Mouse (Mus musculus) forebrain, embryonic 12.5 days (tissue): ENCODE results near the gene Galk1. TPM values are rescaled to one million over a fixed set of nuclear protein-coding genes. Genes with fewer than 3 reads are reported as not detected.
"Not testable (repeated sequence)": the region's sequence is repeated elsewhere in the genome, so short reads cannot be mapped to it uniquely, and the experiment has no call there.

Experiments used
- ATAC-seq: fragments of 200-750 bp; cut with Nextera tagmentation; 2 replicates; pipeline ENCODE4 v1.8.0; 2017; ENCODE audit warnings: moderate TSS enrichment; ENCODE audit not compliant: low FRiP score
- H3K27ac ChIP-seq: fragments of 300-500 bp; sonication (generic); 2 replicates; pipeline ENCODE4 v1.5.1; 2016; ENCODE audit warnings: mild to moderate bottlenecking
- H3K27me3 ChIP-seq: fragments of 300-500 bp; sonication (generic); 2 replicates; pipeline ENCODE4 v1.6.1; 2016; ENCODE audit warnings: mild to moderate bottlenecking
- H3K36me3 ChIP-seq: fragments of 300-500 bp; sonication (generic); replicated peaks from 2 replicates; pipeline ENCODE4 v1.6.1; 2016; ENCODE audit warnings: mild to moderate bottlenecking
- H3K4me1 ChIP-seq: fragments of 300-500 bp; sonication (generic); 2 replicates; pipeline ENCODE4 v1.6.1; 2016
- H3K4me2 ChIP-seq: fragments of 300-500 bp; sonication (generic); 2 replicates; pipeline ENCODE4 v1.6.1; 2016; ENCODE audit warnings: mild to moderate bottlenecking, moderate library complexity
- H3K4me3 ChIP-seq: fragments of 300-500 bp; sonication (generic); replicated peaks from 2 replicates; pipeline ENCODE4 v1.5.1; 2016; ENCODE audit warnings: mild to moderate bottlenecking
- H3K9ac ChIP-seq: fragments of 300-500 bp; sonication (generic); 2 replicates; pipeline ENCODE4 v1.6.1; 2016; ENCODE audit warnings: mild to moderate bottlenecking
- H3K9me3 ChIP-seq: fragments of 300-500 bp; sonication (generic); 2 replicates; pipeline ENCODE4 v1.6.1; 2016
- WGBS: fragments of 180-500 bp; shearing (Covaris S2); methylation state at CpG from one replicate; pipeline ENCODE4 v1.1.7; 2016; 5-methylcytosine and 5-hydroxymethylcytosine counted together
- polyA plus RNA-seq: library from polyadenylated mRNA; unstranded; fragments of >200 nt; fragmentation: Nextera tagmentation; extraction: Ambion mirVana; gene quantifications from 2 replicates; pipeline ENCODE4 v1.2.1, GENCODE M21; 2016

Galk1 gene
- polyA plus RNA-seq, 1 experiment from 2014 or later = 107 TPM

DNA sequence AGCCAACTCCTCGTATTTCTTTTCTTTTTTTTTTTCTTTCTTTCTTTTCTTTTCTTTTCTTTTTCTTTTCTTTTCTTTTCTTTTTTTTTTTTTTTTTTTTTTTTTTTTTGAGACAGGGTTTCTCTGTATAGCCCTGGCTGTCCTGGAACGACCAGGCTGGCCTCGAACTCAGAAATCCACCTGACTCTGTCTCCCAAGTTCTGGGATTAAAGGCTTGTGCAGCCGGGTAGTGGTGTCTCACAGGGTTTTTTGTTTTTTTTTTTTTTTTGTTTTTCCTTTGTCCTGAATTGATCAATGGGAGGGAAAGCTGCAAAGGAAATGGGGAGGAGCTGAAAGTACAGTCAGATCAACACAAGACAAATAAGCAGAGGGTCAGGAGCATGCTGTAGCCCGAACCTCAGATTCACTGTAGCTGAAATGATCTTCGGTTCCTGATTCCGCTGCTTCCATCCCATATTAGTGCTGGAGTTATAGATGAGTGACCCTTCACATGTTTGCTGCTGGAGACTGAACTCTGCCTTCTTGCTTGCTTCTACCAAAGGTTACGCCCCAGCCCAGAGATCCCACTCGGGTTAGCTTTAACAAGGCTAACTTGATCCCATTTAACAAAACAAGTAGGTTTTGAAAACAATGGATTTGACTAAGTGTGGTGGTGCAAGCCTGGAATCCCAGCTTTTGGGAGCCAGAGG lies 15.8 kb upstream of the Galk1 start:
- H3K9ac ChIP-seq = no peak overlapping the region
- no peak overlapping the region for H3K4me2 ChIP-seq
- H3K27ac ChIP-seq = no peak overlapping the region
- H3K4me3 ChIP-seq = no peak overlapping the region
- WGBS = 79% methylated on average over 9 of the region's 9 CpGs
- H3K36me3 ChIP-seq = peaks cover under 1% of the 10 kb centered on the region; the same call in 1 of the 2 replicates
- H3K4me1 ChIP-seq = peaks cover 25% of the 10 kb centered on the region
- H3K27me3 ChIP-seq = no peaks in the 10 kb centered on the region
- H3K9me3 ChIP-seq = no peaks in the 10 kb centered on the region
- ATAC-seq = no peak

GRCm38 (mm10) chr11:116027756-116028155 lies 15.2 kb upstream of the Galk1 start, which contains the start of gene H3f3b:
Gene H3f3b (minus strand): TSS chr11:116027962.
- Histone ChIP-seq H3K27ac (no peak within 1 kb of the TSS), H3K36me3 (no peaks in the 10 kb centered on the region), H3K9me3 (no peaks in the 10 kb centered on the region), H3K4me2 (no peak within 1 kb of the TSS), H3K4me3 (no peak within 1 kb of the TSS), H3K9ac (no peak within 1 kb of the TSS), H3K4me1 (peaks cover 19% of the 10 kb centered on the region), H3K27me3 (no peaks in the 10 kb centered on the region)
- no peak for ATAC-seq
- WGBS = 81% methylated on average over 4 of the region's 4 CpGs

DNA sequence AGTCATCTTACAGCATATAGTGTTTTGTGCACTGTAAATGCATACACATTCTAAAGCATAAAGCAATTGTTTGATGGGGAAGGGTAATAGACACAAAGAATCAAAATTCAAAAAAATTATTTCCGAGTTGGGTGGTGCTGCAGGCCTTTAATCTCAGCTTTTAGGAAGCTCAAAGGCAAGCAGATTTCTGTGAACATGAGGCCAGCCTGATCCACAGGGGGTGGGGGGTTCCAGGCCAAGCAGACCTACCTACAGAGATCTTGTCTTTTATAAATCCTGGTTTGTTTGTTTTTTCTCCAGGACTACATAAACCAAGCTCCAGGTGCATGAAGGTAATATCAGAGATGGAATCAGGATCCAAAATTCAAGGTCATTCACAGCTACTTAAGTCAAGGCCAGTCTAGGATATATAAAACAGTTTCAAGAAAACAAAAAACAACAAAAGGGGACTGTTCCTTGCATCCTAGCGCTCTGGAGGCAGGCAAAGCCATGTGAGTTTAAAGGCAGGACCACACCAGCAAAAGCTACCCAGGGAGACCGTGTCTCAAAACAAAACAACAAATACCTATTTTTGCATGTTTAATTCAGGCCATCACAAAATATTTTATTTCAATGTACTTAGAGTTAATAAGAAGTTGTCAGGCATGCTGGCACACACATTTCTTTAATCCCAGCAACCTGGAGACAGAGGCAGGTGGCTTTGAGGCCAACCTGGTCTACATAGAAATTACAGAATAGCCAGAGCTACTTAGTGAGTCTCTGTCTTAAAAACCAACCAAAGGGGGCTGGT lies 12.7 kb upstream of the Galk1 start:
- peaks cover 17% of the 10 kb centered on the region; the same call in 1 of the 2 replicates for H3K36me3 ChIP-seq
- no peak overlapping the region for H3K9ac ChIP-seq
- no peak overlapping the region; the same call in 1 of the 2 replicates for H3K27ac ChIP-seq
- no peak overlapping the region for H3K4me2 ChIP-seq
- no peaks in the 10 kb centered on the region for H3K27me3 ChIP-seq
- no peak for ATAC-seq
- H3K4me1 ChIP-seq = peaks cover 13% of the 10 kb centered on the region
- 91% methylated on average over 3 of the region's 3 CpGs for WGBS
- no peak overlapping the region for H3K4me3 ChIP-seq
- no peaks in the 10 kb centered on the region for H3K9me3 ChIP-seq

- peak overlapping the region; percentile 99 for H3K27ac ChIP-seq
- H3K9me3 ChIP-seq = no peaks in the 10 kb centered on the region
- peaks cover 13% of the 10 kb centered on the region for H3K4me1 ChIP-seq
- peaks cover 18% of the 10 kb centered on the region; the same call in 1 of the 2 replicates for H3K36me3 ChIP-seq
- peak; percentile 95 for ATAC-seq
- peak overlapping the region; percentile 97 for H3K9ac ChIP-seq
- peak overlapping the region; percentile 98 for H3K4me3 ChIP-seq
- H3K4me2 ChIP-seq = peak overlapping the region; percentile 58
- under 1% methylated on average over 37 of the region's 37 CpGs for WGBS
- no peaks in the 10 kb centered on the region for H3K27me3 ChIP-seq
Measured at GRCm38 (mm10) chr11:116024356-116024808, 11.9 kb upstream of the Galk1 start.

DNA sequence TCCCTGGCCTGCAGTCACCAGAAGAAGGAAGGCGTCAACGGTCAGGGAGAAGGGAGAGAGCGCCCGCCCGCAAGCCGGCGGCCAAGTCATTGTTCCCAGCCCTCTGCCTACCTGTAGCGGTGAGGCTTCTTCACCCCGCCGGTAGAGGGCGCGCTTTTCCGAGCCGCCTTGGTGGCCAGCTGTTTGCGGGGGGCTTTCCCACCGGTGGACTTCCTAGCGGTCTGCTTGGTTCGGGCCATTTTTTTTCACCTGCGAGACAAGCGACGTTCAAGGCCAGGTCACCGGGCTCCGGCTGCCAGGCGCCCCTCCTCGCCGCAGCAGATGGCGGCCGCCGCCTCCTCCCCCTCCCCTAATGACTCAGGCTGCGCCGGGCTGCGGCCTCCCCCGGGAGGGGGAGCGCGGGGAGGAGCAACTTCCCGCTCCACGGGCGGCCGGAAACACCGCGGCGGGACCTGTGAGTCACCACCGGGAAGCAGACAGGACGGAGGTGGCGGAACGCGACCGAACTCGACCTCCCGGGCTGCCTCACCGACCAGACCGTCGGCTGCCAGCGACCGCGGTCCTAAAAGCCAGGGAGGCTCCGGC lies 11.3 kb upstream of the Galk1 start:
- Histone ChIP-seq H3K4me2 (peak overlapping the region; percentile 58), H3K36me3 (peaks cover 18% of the 10 kb centered on the region; the same call in 1 of the 2 replicates), H3K4me3 (peak overlapping the region; percentile 98), H3K4me1 (peaks cover 13% of the 10 kb centered on the region), H3K27ac (peak overlapping the region; percentile 99), H3K27me3 (no peaks in the 10 kb centered on the region), H3K9ac (peak overlapping the region; percentile 97), H3K9me3 (no peaks in the 10 kb centered on the region)
- ATAC-seq = peak; percentile 62
- under 1% methylated on average over 47 of the region's 57 CpGs for WGBS

- Histone ChIP-seq H3K27ac (peak overlapping the region; percentile 99), H3K4me2 (peak overlapping the region; percentile 58), H3K4me3 (peak overlapping the region; percentile 98), H3K4me1 (peaks cover 13% of the 10 kb centered on the region), H3K36me3 (peaks cover 18% of the 10 kb centered on the region; the same call in 1 of the 2 replicates), H3K9ac (peak overlapping the region; percentile 97)
- WGBS = 6% methylated on average over 18 of the region's 18 CpGs
- H3K27me3 ChIP-seq, ATAC-seq, H3K9me3 ChIP-seq: not testable (repeated sequence)
Measured at GRCm38 (mm10) chr11:116023074-116023770, 10.7 kb upstream of the Galk1 start.

DNA sequence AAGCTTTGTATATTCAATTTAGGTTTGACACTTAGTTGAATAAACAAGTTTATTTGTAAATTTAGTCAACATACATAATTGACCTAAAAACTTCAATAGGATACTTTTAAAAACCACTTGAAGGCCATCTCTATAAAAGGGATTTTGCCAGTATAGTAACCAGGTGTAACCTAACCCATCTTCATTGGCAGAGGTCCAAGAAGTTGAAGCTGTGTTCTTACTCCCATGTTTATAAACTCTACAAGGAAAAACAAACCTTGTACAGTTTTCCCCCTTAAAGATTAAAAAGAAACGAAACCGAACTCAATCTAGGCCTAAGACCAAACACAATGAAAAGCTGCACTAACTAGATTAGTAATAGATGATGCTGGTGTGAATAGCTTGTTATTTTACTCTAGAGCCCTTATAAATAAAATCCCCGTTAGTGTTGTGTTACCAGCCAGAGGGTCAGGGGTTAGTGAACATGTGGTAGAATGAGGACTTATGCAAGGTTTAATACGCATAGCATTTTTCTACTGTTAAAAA lies 9.8 kb upstream of the Galk1 start:
- ATAC-seq = no peak
- WGBS = 75% methylated on average over 4 of the region's 4 CpGs
- Histone ChIP-seq H3K4me2 (peak overlapping the region; percentile 58), H3K9ac (peak overlapping the region; percentile 22; the same call in 1 of the 2 replicates), H3K27ac (no peak overlapping the region), H3K4me3 (peak overlapping the region; percentile 98), H3K4me1 (peaks cover 13% of the 10 kb centered on the region), H3K36me3 (peaks cover 18% of the 10 kb centered on the region; the same call in 1 of the 2 replicates), H3K9me3 (no peaks in the 10 kb centered on the region), H3K27me3 (no peaks in the 10 kb centered on the region)

GRCm38 (mm10) chr11:116021328-116022220 lies 9.1 kb upstream of the Galk1 start:
- Histone ChIP-seq H3K4me1 (peaks cover 13% of the 10 kb centered on the region), H3K9ac (no peak overlapping the region), H3K27me3 (no peaks in the 10 kb centered on the region), H3K4me3 (0 out of 2 replicates have a peak overlapping the region, but pooled peaks have one; percentile 98), H3K9me3 (no peaks in the 10 kb centered on the region), H3K27ac (no peak overlapping the region), H3K36me3 (peaks cover 18% of the 10 kb centered on the region; the same call in 1 of the 2 replicates), H3K4me2 (peak overlapping the region; percentile 58)
- 77% methylated on average over 6 of the region's 6 CpGs for WGBS
- ATAC-seq = no peak

- Histone ChIP-seq H3K9me3 (no peaks in the 10 kb centered on the region), H3K4me3 (no peak overlapping the region), H3K9ac (no peak overlapping the region), H3K27ac (no peak overlapping the region), H3K4me2 (no peak overlapping the region), H3K4me1 (peaks cover 13% of the 10 kb centered on the region), H3K36me3 (peaks cover 18% of the 10 kb centered on the region; the same call in 1 of the 2 replicates), H3K27me3 (no peaks in the 10 kb centered on the region)
- no peak for ATAC-seq
- WGBS = 58% methylated on average over 1 of the region's 1 CpGs
Measured at GRCm38 (mm10) chr11:116020519-116020922, 8.0 kb upstream of the Galk1 start.

- no peak overlapping the region for H3K27ac ChIP-seq
- no peak for ATAC-seq
- H3K4me1 ChIP-seq = peaks cover 13% of the 10 kb centered on the region
- H3K4me2 ChIP-seq = no peak overlapping the region
- H3K4me3 ChIP-seq = no peak overlapping the region
- no peak overlapping the region for H3K9ac ChIP-seq
- 74% methylated on average over 2 of the region's 2 CpGs for WGBS
- H3K9me3 ChIP-seq = no peaks in the 10 kb centered on the region
- H3K27me3 ChIP-seq = no peaks in the 10 kb centered on the region
- peaks cover 18% of the 10 kb centered on the region; the same call in 1 of the 2 replicates for H3K36me3 ChIP-seq
Measured at GRCm38 (mm10) chr11:116019976-116020411, 7.5 kb upstream of the Galk1 start.
